Mouse (Mus musculus) forebrain, embryonic 12.5 days (tissue): ENCODE measurements around the gene Clpsl2. TPM values are rescaled to one million over a fixed set of nuclear protein-coding genes. Genes with fewer than 3 reads are reported as not detected.
"Not testable (repeated sequence)": the region's sequence is repeated elsewhere in the genome, so short reads cannot be mapped to it uniquely, and the experiment has no call there.

Experiments used
- ATAC-seq: fragments of 200-750 bp; cut with Nextera tagmentation; 2 replicates; pipeline ENCODE4 v1.8.0; 2017; ENCODE audit warnings: moderate TSS enrichment; ENCODE audit not compliant: low FRiP score
- H3K27ac ChIP-seq: fragments of 300-500 bp; sonication (generic); 2 replicates; pipeline ENCODE4 v1.5.1; 2016; ENCODE audit warnings: mild to moderate bottlenecking
- H3K27me3 ChIP-seq: fragments of 300-500 bp; sonication (generic); 2 replicates; pipeline ENCODE4 v1.6.1; 2016; ENCODE audit warnings: mild to moderate bottlenecking
- H3K36me3 ChIP-seq: fragments of 300-500 bp; sonication (generic); replicated peaks from 2 replicates; pipeline ENCODE4 v1.6.1; 2016; ENCODE audit warnings: mild to moderate bottlenecking
- H3K4me1 ChIP-seq: fragments of 300-500 bp; sonication (generic); 2 replicates; pipeline ENCODE4 v1.6.1; 2016
- H3K4me2 ChIP-seq: fragments of 300-500 bp; sonication (generic); 2 replicates; pipeline ENCODE4 v1.6.1; 2016; ENCODE audit warnings: mild to moderate bottlenecking, moderate library complexity
- H3K4me3 ChIP-seq: fragments of 300-500 bp; sonication (generic); replicated peaks from 2 replicates; pipeline ENCODE4 v1.5.1; 2016; ENCODE audit warnings: mild to moderate bottlenecking
- H3K9ac ChIP-seq: fragments of 300-500 bp; sonication (generic); 2 replicates; pipeline ENCODE4 v1.6.1; 2016; ENCODE audit warnings: mild to moderate bottlenecking
- H3K9me3 ChIP-seq: fragments of 300-500 bp; sonication (generic); 2 replicates; pipeline ENCODE4 v1.6.1; 2016
- WGBS: fragments of 180-500 bp; shearing (Covaris S2); methylation state at CpG from one replicate; pipeline ENCODE4 v1.1.7; 2016; 5-methylcytosine and 5-hydroxymethylcytosine counted together
- polyA plus RNA-seq: library from polyadenylated mRNA; unstranded; fragments of >200 nt; fragmentation: Nextera tagmentation; extraction: Ambion mirVana; gene quantifications from 2 replicates; pipeline ENCODE4 v1.2.1, GENCODE M21; 2016

Gene Clpsl2
- polyA plus RNA-seq, 1 experiment from 2014 or later, result not detected

GRCm38 (mm10) chr17:28537881-28538280 lies 11.3 kb upstream of the Clpsl2 start:
- Histone ChIP-seq H3K4me1 (no peaks in the 10 kb centered on the region), H3K4me3 (no peak overlapping the region), H3K4me2 (no peak overlapping the region), H3K9ac (no peak overlapping the region), H3K9me3 (peaks cover 11% of the 10 kb centered on the region), H3K36me3 (no peaks in the 10 kb centered on the region), H3K27ac (no peak overlapping the region), H3K27me3 (no peaks in the 10 kb centered on the region)
- 56% methylated on average over 12 of the region's 12 CpGs for WGBS
- ATAC-seq, result no peak

DNA sequence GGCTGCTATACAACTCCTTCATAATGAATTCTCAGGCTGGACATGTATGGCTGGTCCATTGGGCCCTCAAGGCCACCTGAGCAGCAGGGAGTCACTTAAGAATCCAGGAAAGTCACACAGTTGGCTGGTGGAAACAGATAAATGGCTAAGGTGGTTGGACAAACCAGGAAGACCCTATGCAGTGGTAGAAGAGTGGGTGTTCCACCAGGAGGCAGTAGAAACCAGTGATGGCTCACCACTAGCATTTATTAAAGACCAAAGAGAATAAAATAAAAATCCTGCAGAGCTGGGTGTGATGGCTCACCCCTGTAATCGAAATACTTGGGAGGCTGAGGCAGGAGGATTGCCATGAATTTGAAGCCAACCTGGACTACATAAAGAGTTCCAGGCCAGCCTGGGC lies 2.3 kb upstream of the Clpsl2 start:
- peaks cover 2% of the 10 kb centered on the region for H3K9me3 ChIP-seq
- H3K27ac ChIP-seq, result no peak overlapping the region
- no peaks in the 10 kb centered on the region for H3K36me3 ChIP-seq
- no peak for ATAC-seq
- no peak overlapping the region for H3K9ac ChIP-seq
- H3K4me2 ChIP-seq, result no peak overlapping the region
- no peaks in the 10 kb centered on the region for H3K27me3 ChIP-seq
- no peak overlapping the region for H3K4me3 ChIP-seq
- no peaks in the 10 kb centered on the region for H3K4me1 ChIP-seq
- whole genome bisulfite sequencing, result 96% methylated on average over 1 of the region's 1 CpGs

DNA sequence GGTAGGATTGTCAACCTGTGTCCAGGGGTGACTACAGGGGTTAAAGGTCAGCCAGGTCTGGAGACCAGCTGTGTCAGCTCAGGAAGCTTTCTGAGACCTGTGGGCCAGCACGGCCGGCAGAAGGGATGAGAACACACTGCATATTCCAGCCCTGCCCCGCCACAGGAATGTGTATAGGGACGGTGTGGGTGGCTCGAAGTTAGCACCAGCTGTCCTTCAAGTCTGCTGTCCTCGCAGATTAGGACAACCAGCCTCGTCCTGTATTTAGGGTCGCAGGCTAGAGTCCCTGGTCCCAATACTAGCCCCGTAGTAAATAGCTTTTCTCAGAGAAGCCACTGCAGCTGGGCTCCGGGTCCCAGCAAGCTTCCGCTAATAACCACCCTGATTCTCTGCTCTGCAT lies 661 bp upstream of the Clpsl2 start:
- Histone ChIP-seq H3K4me2 (no peak overlapping the region), H3K27ac (no peak overlapping the region), H3K36me3 (no peaks in the 10 kb centered on the region), H3K9ac (no peak overlapping the region), H3K9me3 (no peaks in the 10 kb centered on the region; the same call in 1 of the 2 replicates), H3K4me3 (no peak overlapping the region), H3K27me3 (no peaks in the 10 kb centered on the region; the same call in 1 of the 2 replicates), H3K4me1 (peaks cover 2% of the 10 kb centered on the region; the same call in 1 of the 2 replicates)
- 72% methylated on average over 11 of the region's 11 CpGs for WGBS
- ATAC-seq, result no peak

DNA sequence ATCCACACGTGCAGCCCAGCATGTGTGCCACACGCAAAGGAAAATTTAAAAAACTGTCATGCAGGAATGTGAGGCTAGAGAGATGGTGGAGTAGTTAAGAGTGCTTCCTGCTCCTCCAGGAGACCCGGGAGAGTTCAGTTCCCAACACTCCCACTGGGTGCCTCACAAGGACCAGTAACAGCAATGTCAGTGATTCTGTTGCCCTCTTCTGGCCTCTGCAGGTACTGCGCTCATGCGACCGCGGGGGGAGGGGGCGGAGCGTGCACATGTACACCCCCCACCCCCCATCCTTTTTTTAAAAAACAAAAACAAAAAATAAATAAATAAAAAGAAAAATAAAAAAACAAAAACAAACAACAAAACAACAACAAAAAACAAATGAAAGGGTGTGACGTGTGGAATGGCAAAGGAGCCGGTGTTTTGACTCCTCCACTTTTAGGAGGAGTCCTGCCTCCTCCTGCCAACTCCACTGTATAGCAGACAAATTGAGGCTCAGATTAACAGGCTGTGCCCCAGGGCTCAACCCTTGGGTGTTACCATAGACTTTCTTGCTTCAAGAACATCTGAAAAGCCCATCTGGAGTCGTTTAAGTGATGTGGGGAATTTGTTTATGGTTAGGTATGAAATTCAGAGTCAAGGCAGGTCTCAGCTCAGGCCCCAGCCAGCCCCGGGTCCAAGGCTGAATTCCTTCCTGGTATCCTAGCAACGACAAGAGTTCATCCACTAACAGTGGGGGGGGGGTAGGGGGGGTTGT lies 4.0 kb downstream of the Clpsl2 start:
- Histone ChIP-seq H3K4me2 (no peak overlapping the region), H3K36me3 (no peaks in the 10 kb centered on the region), H3K9me3 (no peaks in the 10 kb centered on the region), H3K4me3 (no peak overlapping the region), H3K27me3 (no peaks in the 10 kb centered on the region; the same call in 1 of the 2 replicates), H3K4me1 (peaks cover 17% of the 10 kb centered on the region), H3K9ac (no peak overlapping the region), H3K27ac (no peak overlapping the region)
- ATAC-seq, result no peak
- 8% methylated on average over 14 of the region's 14 CpGs for WGBS

DNA sequence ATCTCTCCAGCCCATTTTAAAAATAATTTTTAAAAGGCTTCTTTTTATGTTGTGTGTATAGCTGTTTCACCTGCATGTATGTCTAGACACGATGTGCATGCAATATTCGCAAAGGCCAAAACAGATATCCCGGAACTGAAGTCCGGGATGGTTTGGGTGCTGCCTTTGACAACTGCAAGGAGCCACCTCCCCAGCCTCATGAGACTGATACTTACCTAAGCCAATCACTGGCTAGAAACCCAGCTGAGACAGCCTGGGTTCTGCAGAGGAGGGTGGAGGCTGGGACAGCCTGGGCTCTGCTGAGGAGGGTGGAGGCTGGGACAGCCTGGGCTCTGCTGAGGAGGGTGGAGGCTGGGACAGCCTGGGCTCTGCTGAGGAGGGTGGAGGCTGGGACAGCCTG lies 4.8 kb downstream of the Clpsl2 start:
- H3K36me3 ChIP-seq, H3K4me2 ChIP-seq, H3K9ac ChIP-seq, H3K9me3 ChIP-seq, H3K27ac ChIP-seq, ATAC-seq, H3K27me3 ChIP-seq, H3K4me3 ChIP-seq: not testable (repeated sequence)
- WGBS, result 91% methylated on average over 4 of the region's 4 CpGs
- peaks cover 17% of the 10 kb centered on the region for H3K4me1 ChIP-seq

DNA sequence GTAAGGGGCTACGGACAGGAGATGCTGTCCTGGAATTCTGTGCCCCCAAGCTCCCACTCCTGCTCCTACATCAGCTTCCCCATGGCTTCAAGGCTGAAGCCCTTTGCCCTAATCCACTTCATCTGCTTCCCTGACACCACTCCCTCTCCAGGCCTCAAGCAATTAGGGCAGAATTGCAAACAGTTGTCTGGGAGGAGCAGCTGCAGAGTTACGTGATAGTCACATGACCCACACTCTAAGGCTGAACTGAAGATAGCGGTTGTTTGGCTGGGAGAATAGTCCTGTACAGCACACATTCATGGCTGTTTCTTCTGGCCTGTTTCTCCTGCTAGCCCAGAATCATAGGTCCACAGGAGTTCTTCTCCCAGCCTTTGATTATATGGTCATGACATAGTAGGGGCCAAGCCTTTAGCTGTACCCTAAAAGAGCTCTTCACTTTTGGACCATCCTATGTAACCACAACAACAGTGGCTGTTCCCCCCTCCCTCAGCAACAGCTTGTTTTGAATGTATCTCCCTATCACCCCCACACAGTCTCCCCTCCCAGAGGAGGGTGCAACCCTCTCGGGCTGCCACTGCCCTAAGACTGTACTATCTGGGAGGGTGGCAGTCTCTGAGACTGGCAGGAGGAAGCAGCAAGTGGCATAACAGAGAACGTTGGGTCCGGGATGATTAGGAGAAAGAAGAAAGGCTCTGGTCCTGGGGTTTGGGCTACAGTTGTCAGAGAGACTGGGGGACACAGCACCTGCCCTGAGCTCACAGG lies 7.6 kb downstream of the Clpsl2 start:
- 0 out of 2 replicates have a peak, but pooled peaks have one; percentile 44 for ATAC-seq
- peaks cover 17% of the 10 kb centered on the region for H3K4me1 ChIP-seq
- H3K27ac ChIP-seq, result peak overlapping the region; percentile 19; the same call in 1 of the 2 replicates

DNA sequence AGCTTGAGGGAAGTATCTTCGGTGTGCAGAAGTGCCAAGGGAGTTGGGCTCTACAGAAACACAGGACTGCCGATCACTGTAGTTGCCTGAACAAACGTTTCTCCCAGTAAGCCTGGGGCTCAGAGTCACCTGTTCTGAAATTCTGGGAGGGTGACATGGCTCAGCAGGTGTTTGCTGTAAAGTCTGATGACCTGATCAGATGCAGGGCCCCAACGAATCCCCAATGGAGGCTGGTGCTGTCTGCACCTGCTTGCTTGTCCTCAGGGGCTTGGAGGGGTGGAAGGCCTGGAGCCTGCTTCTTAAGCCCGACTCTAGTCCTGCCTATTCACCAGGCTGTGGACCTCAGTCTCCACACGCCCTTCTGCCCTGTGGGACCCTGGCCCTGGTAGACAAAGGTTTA lies 8.6 kb downstream of the Clpsl2 start:
- H3K9ac ChIP-seq, result no peak overlapping the region
- no peaks in the 10 kb centered on the region for H3K27me3 ChIP-seq
- no peak overlapping the region for H3K4me2 ChIP-seq
- no peak overlapping the region for H3K27ac ChIP-seq
- H3K4me1 ChIP-seq, result peaks cover 17% of the 10 kb centered on the region
- WGBS, result 83% methylated on average over 6 of the region's 6 CpGs
- no peaks in the 10 kb centered on the region for H3K9me3 ChIP-seq
- no peak for ATAC-seq
- H3K4me3 ChIP-seq, result no peak overlapping the region
- H3K36me3 ChIP-seq, result no peaks in the 10 kb centered on the region

More for the DNA sequence above, 7.6 kb downstream of the Clpsl2 start:
- Histone ChIP-seq H3K9ac (no peak overlapping the region), H3K4me2 (no peak overlapping the region), H3K27me3 (no peaks in the 10 kb centered on the region; the same call in 1 of the 2 replicates), H3K4me3 (no peak overlapping the region), H3K9me3 (no peaks in the 10 kb centered on the region), H3K36me3 (no peaks in the 10 kb centered on the region)
- WGBS, result 57% methylated on average over 6 of the region's 6 CpGs

GRCm38 (mm10) chr17:28560598-28560997 lies 11.4 kb downstream of the Clpsl2 start, which contains the start of gene Clps:
Gene Clps, minus strand, starts transcription at chr17:28560766.
- Histone ChIP-seq H3K4me1 (peaks cover 15% of the 10 kb centered on the region), H3K9me3 (no peaks in the 10 kb centered on the region), H3K4me2 (no peak within 1 kb of the TSS), H3K27ac (no peak within 1 kb of the TSS), H3K36me3 (no peaks in the 10 kb centered on the region), H3K27me3 (no peaks in the 10 kb centered on the region), H3K9ac (no peak within 1 kb of the TSS), H3K4me3 (no peak within 1 kb of the TSS)
- no peak for ATAC-seq
- 94% methylated on average over 4 of the region's 4 CpGs for WGBS

- 67% methylated on average over 7 of the region's 7 CpGs for WGBS
- Histone ChIP-seq H3K9me3 (no peaks in the 10 kb centered on the region), H3K36me3 (no peaks in the 10 kb centered on the region), H3K27ac (no peak overlapping the region), H3K4me1 (peaks cover 5% of the 10 kb centered on the region), H3K4me2 (no peak overlapping the region), H3K4me3 (no peak overlapping the region), H3K9ac (no peak overlapping the region), H3K27me3 (no peaks in the 10 kb centered on the region)
- ATAC-seq, result no peak
These were observed 12.4 kb downstream of the Clpsl2 start for GRCm38 (mm10) chr17:28561613-28562012.

DNA sequence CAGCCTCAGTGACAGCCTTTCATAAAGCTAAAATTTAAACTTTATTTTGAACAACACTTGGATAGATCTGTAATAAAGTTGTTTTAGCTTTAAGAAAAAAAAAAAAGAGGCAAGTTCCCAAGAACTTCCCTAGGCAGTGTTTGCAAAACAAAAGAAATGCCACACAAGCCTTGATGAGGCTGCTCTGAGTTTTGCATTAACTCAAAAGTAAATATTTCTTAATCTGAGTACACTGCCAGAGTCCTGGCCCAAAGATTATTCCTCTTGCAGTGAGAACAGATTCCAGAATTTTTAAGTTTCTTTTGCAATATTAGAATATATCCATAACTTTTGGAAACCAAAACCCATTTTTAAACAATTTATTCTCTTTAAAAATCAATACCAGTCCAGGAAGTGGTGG lies 16.0 kb downstream of the Clpsl2 start:
- H3K9me3 ChIP-seq, result no peaks in the 10 kb centered on the region
- H3K36me3 ChIP-seq, result no peaks in the 10 kb centered on the region
- H3K27me3 ChIP-seq, result no peaks in the 10 kb centered on the region
- no peak for ATAC-seq
- H3K27ac ChIP-seq, result no peak overlapping the region
- H3K4me2 ChIP-seq, result no peak overlapping the region
- H3K4me1 ChIP-seq, result no peaks in the 10 kb centered on the region
- no peak overlapping the region for H3K4me3 ChIP-seq
- no peak overlapping the region for H3K9ac ChIP-seq

DNA sequence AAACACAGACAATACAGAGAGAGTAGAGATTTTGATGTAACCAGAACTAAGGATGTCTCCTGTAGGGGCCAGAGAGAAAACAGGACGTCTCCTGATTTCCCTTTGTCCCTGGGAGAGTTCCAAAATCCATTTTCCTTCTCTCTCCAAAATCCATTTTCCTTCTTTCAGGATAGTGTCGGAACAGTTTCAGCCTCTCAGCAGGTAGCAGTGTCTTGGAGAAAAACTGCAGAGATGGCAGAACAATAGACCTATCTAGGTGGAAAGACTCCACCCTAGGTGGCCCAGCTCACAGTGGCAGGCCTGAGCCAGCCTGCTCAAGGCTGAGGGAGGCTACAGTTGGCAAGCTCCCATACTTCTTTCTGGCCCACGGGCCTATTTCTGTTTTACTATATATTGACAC lies 18.3 kb downstream of the Clpsl2 start:
- no peak overlapping the region for H3K4me3 ChIP-seq
- no peaks in the 10 kb centered on the region for H3K36me3 ChIP-seq
- H3K9ac ChIP-seq, result no peak overlapping the region
- H3K4me2 ChIP-seq, result no peak overlapping the region
- H3K9me3 ChIP-seq, result no peaks in the 10 kb centered on the region
- 20% methylated on average over 3 of the region's 3 CpGs for WGBS
- H3K27ac ChIP-seq, result no peak overlapping the region
- no peaks in the 10 kb centered on the region for H3K27me3 ChIP-seq
- H3K4me1 ChIP-seq, result no peaks in the 10 kb centered on the region
- ATAC-seq, result no peak

GRCm38 (mm10) chr17:28571868-28572267 lies 22.7 kb downstream of the Clpsl2 start:
- no peak overlapping the region for H3K27ac ChIP-seq
- H3K4me1 ChIP-seq, result peaks cover 8% of the 10 kb centered on the region
- H3K36me3 ChIP-seq, result no peaks in the 10 kb centered on the region
- H3K9ac ChIP-seq, result no peak overlapping the region
- no peak overlapping the region for H3K4me2 ChIP-seq
- no peak overlapping the region for H3K4me3 ChIP-seq
- peaks cover 16% of the 10 kb centered on the region for H3K27me3 ChIP-seq
- WGBS, result 87% methylated on average over 3 of the region's 3 CpGs
- no peak for ATAC-seq
- no peaks in the 10 kb centered on the region for H3K9me3 ChIP-seq
